Mouse (Mus musculus) limb, embryonic 10.5 days (tissue): ENCODE results near the gene Tmem242. TPM values are rescaled to one million over a fixed set of nuclear protein-coding genes. Genes with fewer than 3 reads are reported as not detected.
A peak's percentile ranks its signal among the peaks of the same experiment; 100 is the strongest.
"Not testable (repeated sequence)": the region's sequence is repeated elsewhere in the genome, so short reads cannot be mapped to it uniquely, and the experiment has no call there.

Experiments
- DNase-seq: peaks from one replicate; pipeline ENCODE4 v3.0.0-alpha.2; 2017; ENCODE audit warnings: low spot score
- H3K27ac ChIP-seq: fragments of 300-500 bp; sonication (generic); 2 replicates; pipeline ENCODE4 v1.5.1; 2016; ENCODE audit warnings: mild to moderate bottlenecking
- H3K27me3 ChIP-seq: fragments of 300-500 bp; sonication (generic); 2 replicates; pipeline ENCODE4 v1.6.1; 2016; ENCODE audit warnings: low read depth, mild to moderate bottlenecking; ENCODE audit not compliant: poor library complexity, severe bottlenecking
- H3K36me3 ChIP-seq: fragments of 300-500 bp; sonication (generic); 2 replicates; pipeline ENCODE4 v1.6.1; 2016; ENCODE audit warnings: mild to moderate bottlenecking, moderate library complexity
- H3K4me1 ChIP-seq: fragments of 300-500 bp; sonication (generic); 2 replicates; pipeline ENCODE4 v1.6.1; 2016
- H3K4me3 ChIP-seq: fragments of 300-500 bp; sonication (generic); 2 replicates; pipeline ENCODE4 v1.5.1; 2016; ENCODE audit warnings: mild to moderate bottlenecking, moderate library complexity
- H3K9me3 ChIP-seq: fragments of 300-500 bp; sonication (generic); replicated peaks from 2 replicates; pipeline ENCODE4 v1.6.1; 2016; ENCODE audit warnings: mild to moderate bottlenecking
- WGBS: fragments of 180-500 bp; shearing (Covaris S2); methylation state at CpG from one replicate; pipeline ENCODE4 v1.1.7; 2016; 5-methylcytosine and 5-hydroxymethylcytosine counted together
- polyA plus RNA-seq: library from polyadenylated mRNA; unstranded; fragments of >200 nt; fragmentation: Nextera tagmentation; extraction: Ambion mirVana; gene quantifications from 2 replicates; pipeline ENCODE4 v1.2.1, GENCODE M21; 2016

Tmem242 gene
- 125 and 130 TPM in 2 replicates for polyA plus RNA-seq

- no peaks in the 10 kb centered on the region for H3K27me3 ChIP-seq
- DNase-seq, result peak; percentile 91
- peaks cover 14% of the 10 kb centered on the region for H3K4me1 ChIP-seq
- peak within 1 kb of the TSS; percentile 64 for H3K4me3 ChIP-seq
- WGBS, result under 1% methylated on average over 27 of the region's 27 CpGs
- peaks cover 7% of the 10 kb centered on the region for H3K36me3 ChIP-seq
- H3K9me3 ChIP-seq, result no peaks in the 10 kb centered on the region
- peak within 1 kb of the TSS; percentile 90 for H3K27ac ChIP-seq
Observed at GRCm38 (mm10) chr17:5440159-5440971, at the start of gene Tmem242. Gene Tmem242, minus strand, starts transcription at chr17:5440259.

GRCm38 (mm10) chr17:5488156-5488555 is 48.1 kb upstream of the Tmem242 start:
- H3K9me3 ChIP-seq, result no peaks in the 10 kb centered on the region
- H3K4me1 ChIP-seq, result peaks cover 27% of the 10 kb centered on the region
- WGBS, result 68% methylated on average over 9 of the region's 9 CpGs
- no peak overlapping the region for H3K27ac ChIP-seq
- H3K4me3 ChIP-seq, result no peak overlapping the region
- no peak for DNase-seq
- H3K36me3 ChIP-seq, result no peaks in the 10 kb centered on the region
- peaks cover 9% of the 10 kb centered on the region; the same call in 1 of the 2 replicates for H3K27me3 ChIP-seq

- H3K4me3 ChIP-seq, result no peak overlapping the region
- 87% methylated on average over 1 of the region's 1 CpGs for WGBS
Observed at GRCm38 (mm10) chr17:5484663-5485062, 44.6 kb upstream of the Tmem242 start.

GRCm38 (mm10) chr17:5483456-5483855 is 43.4 kb upstream of the Tmem242 start:
- peaks cover 7% of the 10 kb centered on the region; the same call in 1 of the 2 replicates for H3K4me1 ChIP-seq
- no peaks in the 10 kb centered on the region for H3K27me3 ChIP-seq
- no peak overlapping the region for H3K4me3 ChIP-seq
- DNase-seq, result no peak
- no peak overlapping the region for H3K27ac ChIP-seq
- H3K9me3 ChIP-seq, result no peaks in the 10 kb centered on the region
- WGBS, result 67% methylated on average over 4 of the region's 4 CpGs
- H3K36me3 ChIP-seq, result no peaks in the 10 kb centered on the region

More at GRCm38 (mm10) chr17:5484663-5485062, 44.6 kb upstream of the Tmem242 start:
- Histone ChIP-seq H3K9me3 (no peaks in the 10 kb centered on the region), H3K36me3 (no peaks in the 10 kb centered on the region), H3K4me1 (peaks cover 7% of the 10 kb centered on the region; the same call in 1 of the 2 replicates), H3K27ac (no peak overlapping the region), H3K27me3 (peaks cover 8% of the 10 kb centered on the region; the same call in 1 of the 2 replicates)
- peak; percentile 13 for DNase-seq

- Histone ChIP-seq H3K36me3 (no peaks in the 10 kb centered on the region), H3K4me3 (no peak overlapping the region), H3K4me1 (no peaks in the 10 kb centered on the region), H3K9me3 (no peaks in the 10 kb centered on the region), H3K27me3 (no peaks in the 10 kb centered on the region), H3K27ac (no peak overlapping the region)
- 70% methylated on average over 14 of the region's 14 CpGs for WGBS
- DNase-seq, result no peak
Observed at GRCm38 (mm10) chr17:5475960-5476725, 36.1 kb upstream of the Tmem242 start.

GRCm38 (mm10) chr17:5472268-5472667 is 32.2 kb upstream of the Tmem242 start:
- Histone ChIP-seq H3K4me1 (no peaks in the 10 kb centered on the region), H3K27ac (no peak overlapping the region), H3K27me3 (no peaks in the 10 kb centered on the region), H3K36me3 (no peaks in the 10 kb centered on the region), H3K4me3 (no peak overlapping the region), H3K9me3 (no peaks in the 10 kb centered on the region)
- WGBS, result 46% methylated on average over 3 of the region's 3 CpGs
- DNase-seq, result no peak

GRCm38 (mm10) chr17:5467177-5467576 is 27.1 kb upstream of the Tmem242 start:
- Histone ChIP-seq H3K36me3 (no peaks in the 10 kb centered on the region), H3K27me3 (no peaks in the 10 kb centered on the region), H3K4me3 (no peak overlapping the region), H3K27ac (no peak overlapping the region), H3K4me1 (no peaks in the 10 kb centered on the region), H3K9me3 (no peaks in the 10 kb centered on the region)
- 53% methylated on average over 4 of the region's 4 CpGs for WGBS
- DNase-seq, result no peak

GRCm38 (mm10) chr17:5466736-5467135 is 26.7 kb upstream of the Tmem242 start:
- H3K4me3 ChIP-seq, result no peak overlapping the region
- H3K36me3 ChIP-seq, result no peaks in the 10 kb centered on the region
- no peak overlapping the region for H3K27ac ChIP-seq
- H3K4me1 ChIP-seq, result no peaks in the 10 kb centered on the region
- 92% methylated on average over 8 of the region's 8 CpGs for WGBS
- no peaks in the 10 kb centered on the region for H3K27me3 ChIP-seq
- H3K9me3 ChIP-seq, result no peaks in the 10 kb centered on the region
- no peak for DNase-seq

- WGBS, result 93% methylated on average over 2 of the region's 2 CpGs
- H3K27ac ChIP-seq, result no peak overlapping the region
- DNase-seq, result no peak
- no peak overlapping the region for H3K4me3 ChIP-seq
- H3K36me3 ChIP-seq, result no peaks in the 10 kb centered on the region
- H3K9me3 ChIP-seq, result no peaks in the 10 kb centered on the region
- no peaks in the 10 kb centered on the region for H3K4me1 ChIP-seq
- no peaks in the 10 kb centered on the region for H3K27me3 ChIP-seq
Observed at GRCm38 (mm10) chr17:5463912-5464311, 23.9 kb upstream of the Tmem242 start.

GRCm38 (mm10) chr17:5453657-5454056 is 13.6 kb upstream of the Tmem242 start:
- no peak for DNase-seq
- Histone ChIP-seq H3K4me1 (no peaks in the 10 kb centered on the region), H3K27me3 (no peaks in the 10 kb centered on the region), H3K27ac (no peak overlapping the region), H3K36me3 (no peaks in the 10 kb centered on the region), H3K4me3 (no peak overlapping the region), H3K9me3 (no peaks in the 10 kb centered on the region)
- 88% methylated on average over 4 of the region's 4 CpGs for WGBS

GRCm38 (mm10) chr17:5443751-5444150 is 3.7 kb upstream of the Tmem242 start:
- Histone ChIP-seq H3K4me1 (peaks cover 13% of the 10 kb centered on the region), H3K36me3 (no peaks in the 10 kb centered on the region), H3K27ac (no peak overlapping the region), H3K9me3 (no peaks in the 10 kb centered on the region), H3K4me3 (no peak overlapping the region), H3K27me3 (no peaks in the 10 kb centered on the region)
- 69% methylated on average over 5 of the region's 5 CpGs for WGBS
- DNase-seq, result no peak

- H3K27ac ChIP-seq, result no peak overlapping the region
- H3K27me3 ChIP-seq, result no peaks in the 10 kb centered on the region
- no peaks in the 10 kb centered on the region for H3K36me3 ChIP-seq
- peaks cover 14% of the 10 kb centered on the region for H3K4me1 ChIP-seq
- no peak overlapping the region for H3K4me3 ChIP-seq
- H3K9me3 ChIP-seq, result no peaks in the 10 kb centered on the region
- no peak for DNase-seq
- WGBS, result 75% methylated on average over 3 of the region's 3 CpGs
Observed at GRCm38 (mm10) chr17:5443260-5443659, 3.2 kb upstream of the Tmem242 start.

GRCm38 (mm10) chr17:5442403-5442802 is 2.3 kb upstream of the Tmem242 start:
- not testable (repeated sequence) for H3K27ac ChIP-seq, H3K36me3 ChIP-seq, DNase-seq, H3K4me3 ChIP-seq, H3K9me3 ChIP-seq, H3K27me3 ChIP-seq
- H3K4me1 ChIP-seq, result peaks cover 14% of the 10 kb centered on the region
- WGBS, result 82% methylated on average over 5 of the region's 5 CpGs
